Mouse (Mus musculus) liver, adult 2 months (tissue): Measurements from ENCODE around the gene Gm5089. TPM values are rescaled to one million over a fixed set of nuclear protein-coding genes. Genes with fewer than 3 reads are reported as not detected.

Experiments
- DNase-seq: peaks from one replicate; pipeline ENCODE4 v3.0.0-alpha.2; 2011; ENCODE audit warnings: low read depth, low spot score; ENCODE audit errors: extremely low read depth
- H3K27ac ChIP-seq: fragments of 200-500 bp; replicated peaks from 2 replicates; pipeline ENCODE4 v1.5.1; 2012; ENCODE audit warnings: low read depth, mild to moderate bottlenecking, control low read depth, inconsistent platforms, low read length; ENCODE audit not compliant: insufficient read depth
- H3K27me3 ChIP-seq: fragments of 200-500 bp; 2 replicates; pipeline ENCODE4 v1.6.1; 2012; ENCODE audit warnings: mild to moderate bottlenecking, moderate library complexity, low read length, inconsistent platforms; ENCODE audit not compliant: control insufficient read depth, insufficient read depth
- H3K36me3 ChIP-seq: fragments of 200-500 bp; 2 replicates; pipeline ENCODE4 v1.6.1; 2012; ENCODE audit warnings: low read length, inconsistent platforms; ENCODE audit not compliant: control insufficient read depth, insufficient read depth
- H3K4me1 ChIP-seq: fragments of 200-500 bp; 2 replicates; pipeline ENCODE4 v1.6.1; 2011; ENCODE audit warnings: low read length; ENCODE audit not compliant: control insufficient read depth, insufficient read depth
- H3K4me3 ChIP-seq: fragments of 200-500 bp; 2 replicates; pipeline ENCODE4 v1.5.1; 2011; ENCODE audit warnings: low read depth, mild to moderate bottlenecking, control low read depth, low read length, moderate library complexity; ENCODE audit not compliant: insufficient read depth
- H3K79me2 ChIP-seq: fragments of 200-500 bp; 2 replicates; pipeline ENCODE4 v1.6.1; 2012; ENCODE audit warnings: inconsistent platforms, mild to moderate bottlenecking, low read length, moderate library complexity; ENCODE audit not compliant: control insufficient read depth, insufficient read depth
- H3K9ac ChIP-seq: fragments of 200-500 bp; 2 replicates; pipeline ENCODE4 v1.6.1; 2012; ENCODE audit warnings: low read depth, mild to moderate bottlenecking, control low read depth, inconsistent platforms, low read length
- CTCF ChIP-seq: fragments of 200-500 bp; IDR thresholded peaks from 2 replicates; pipeline ENCODE4 v1.5.1; 2011; ENCODE audit warnings: low read depth, low read length, control low read depth
- POLR2A ChIP-seq: fragments of 200-500 bp; IDR thresholded peaks from 2 replicates; pipeline ENCODE4 v1.6.1; 2011; ENCODE audit warnings: low read length, control low read depth; ENCODE audit not compliant: insufficient read depth; ENCODE audit errors: extremely low read depth
- WGBS: fragments of 180-500 bp; shearing (Covaris S2); methylation state at CpG from one replicate; pipeline ENCODE4 v1.1.7; 2018; 5-methylcytosine and 5-hydroxymethylcytosine counted together
- polyA plus RNA-seq: library from polyadenylated mRNA; depleted of rRNA; stranded (reverse); fragments of >200 nt; gene quantifications from 2 replicates; pipeline ENCODE4 v1.2.3, GENCODE M21; 2012
- total RNA-seq: library from RNA; depleted of rRNA; stranded (reverse); fragments of >200 nt; gene quantifications from 2 replicates; pipeline ENCODE4 v1.2.3, GENCODE M21; 2014

Gene Gm5089
- total and polyA plus RNA-seq, 2 experiments = not detected

- WGBS = 71% methylated on average over 4 of the region's 4 CpGs
- no peak for TF ChIP-seq CTCF
- no peak for TF ChIP-seq POLR2A
Observed at GRCm38 (mm10) chr14:122390935-122391334, 60.0 kb downstream of the Gm5089 start.

GRCm38 (mm10) chr14:122389684-122390370, 61.1 kb downstream of the Gm5089 start:
- Histone ChIP-seq H3K4me1 (no peaks in the 10 kb centered on the region), H3K9ac (no peak overlapping the region), H3K36me3 (peaks cover 2% of the 10 kb centered on the region; the same call in 1 of the 2 replicates), H3K79me2 (no peaks in the 10 kb centered on the region), H3K4me3 (no peak overlapping the region), H3K27me3 (no peaks in the 10 kb centered on the region), H3K27ac (no peak overlapping the region)
- 89% methylated on average over 13 of the region's 13 CpGs for WGBS
- TF ChIP-seq POLR2A (no peak), CTCF (no peak)
- no peak for DNase-seq

More at GRCm38 (mm10) chr14:122390935-122391334, 60.0 kb downstream of the Gm5089 start:
- Histone ChIP-seq H3K27ac (no peak overlapping the region), H3K9ac (no peak overlapping the region), H3K36me3 (peaks cover 2% of the 10 kb centered on the region; the same call in 1 of the 2 replicates), H3K27me3 (no peaks in the 10 kb centered on the region), H3K79me2 (no peaks in the 10 kb centered on the region), H3K4me1 (no peaks in the 10 kb centered on the region), H3K4me3 (no peak overlapping the region)
- DNase-seq = no peak

GRCm38 (mm10) chr14:122388431-122389031, 62.4 kb downstream of the Gm5089 start:
- peaks cover 2% of the 10 kb centered on the region; the same call in 1 of the 2 replicates for H3K36me3 ChIP-seq
- H3K27me3 ChIP-seq = no peaks in the 10 kb centered on the region
- no peaks in the 10 kb centered on the region for H3K79me2 ChIP-seq
- no peak for TF ChIP-seq CTCF
- TF ChIP-seq POLR2A = no peak
- 91% methylated on average over 19 of the region's 19 CpGs for WGBS
- no peaks in the 10 kb centered on the region for H3K4me1 ChIP-seq
- H3K4me3 ChIP-seq = no peak overlapping the region
- no peak overlapping the region for H3K9ac ChIP-seq
- no peak overlapping the region for H3K27ac ChIP-seq
- DNase-seq = no peak

- Histone ChIP-seq H3K4me1 (no peaks in the 10 kb centered on the region), H3K27me3 (no peaks in the 10 kb centered on the region), H3K79me2 (no peaks in the 10 kb centered on the region), H3K4me3 (no peak overlapping the region), H3K36me3 (peaks cover 2% of the 10 kb centered on the region; the same call in 1 of the 2 replicates), H3K27ac (no peak overlapping the region), H3K9ac (no peak overlapping the region)
- WGBS = 91% methylated on average over 5 of the region's 5 CpGs
- TF ChIP-seq CTCF (no peak), POLR2A (no peak)
- DNase-seq = no peak
Observed at GRCm38 (mm10) chr14:122387781-122388180, 63.1 kb downstream of the Gm5089 start.

GRCm38 (mm10) chr14:122386281-122387130, 64.4 kb downstream of the Gm5089 start:
- Histone ChIP-seq H3K36me3 (peaks cover 2% of the 10 kb centered on the region; the same call in 1 of the 2 replicates), H3K79me2 (no peaks in the 10 kb centered on the region), H3K27me3 (no peaks in the 10 kb centered on the region), H3K9ac (no peak overlapping the region), H3K4me1 (no peaks in the 10 kb centered on the region), H3K4me3 (no peak overlapping the region), H3K27ac (no peak overlapping the region)
- no peak for TF ChIP-seq POLR2A
- no peak for TF ChIP-seq CTCF
- 94% methylated on average over 17 of the region's 17 CpGs for WGBS
- DNase-seq = no peak
